Mouse (Mus musculus): ENCODE data around the gene Pakap. TPM values are rescaled to one million over a fixed set of nuclear protein-coding genes. Genes with fewer than 3 reads are reported as not detected.

Gene Pakap
- polyA plus RNA-seq, 1 experiment, result not detected

DNA sequence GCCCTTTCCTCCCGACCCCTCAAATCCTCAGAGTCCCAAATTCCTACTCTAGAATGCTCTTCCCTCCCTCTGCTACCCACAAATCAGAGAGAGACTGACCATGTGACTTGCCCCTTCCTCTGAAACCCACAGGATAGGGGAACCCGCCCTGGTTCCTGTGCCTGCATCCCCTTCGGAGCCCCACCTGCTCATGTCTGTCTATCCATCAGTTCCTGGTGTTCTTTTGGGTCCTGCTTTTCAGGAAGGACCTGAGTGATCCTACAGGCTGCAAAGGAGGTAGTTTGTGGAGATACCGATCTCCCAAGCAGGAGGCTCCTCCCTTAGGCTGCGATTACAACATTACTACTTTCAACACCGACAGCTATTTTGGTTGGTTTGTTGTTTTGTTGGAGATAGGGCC lies 340.9 kb downstream of the Pakap start:
- TF ChIP-seq GATA1 (IDR thresholded peaks at IDR 0.05; ENCODE audit: low read length) (no peak), TAL1 (IDR thresholded peaks at IDR 0.05; ENCODE audit: low read length) (no peak)
- Histone ChIP-seq H3K4me1 (ENCODE audit: control insufficient read depth) (no peaks in the 10 kb centered on the region), H3K27me3 (ENCODE audit: control insufficient read depth) (no peaks in the 10 kb centered on the region), H3K36me3 (ENCODE audit: control insufficient read depth) (no peaks in the 10 kb centered on the region), H3K4me3 (replicated peaks) (no peak overlapping the region), H3K9me3 (ENCODE audit: control insufficient read depth, low read length) (no peaks in the 10 kb centered on the region)

DNA sequence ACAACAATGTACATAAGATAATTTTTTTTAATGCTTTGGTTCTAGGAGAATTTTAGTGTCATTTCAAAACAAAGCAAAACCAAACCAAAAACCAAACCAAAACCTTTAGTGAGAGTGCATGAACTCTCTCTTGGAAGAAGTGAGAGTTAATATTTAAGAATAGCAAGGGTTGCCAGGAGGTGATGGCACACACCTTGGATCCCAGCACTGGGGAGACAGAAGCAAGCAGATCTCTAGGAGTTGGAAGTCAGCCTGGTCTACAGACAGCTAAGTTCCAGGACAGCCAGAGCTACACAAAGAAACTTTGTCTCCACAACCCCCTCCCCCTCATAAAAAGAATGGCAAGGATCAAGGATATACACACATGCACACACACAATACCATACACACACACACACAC lies 345.0 kb downstream of the Pakap start:
- Histone ChIP-seq H3K36me3 (ENCODE audit: control insufficient read depth) (no peaks in the 10 kb centered on the region), H3K9me3 (ENCODE audit: control insufficient read depth, low read length) (no peaks in the 10 kb centered on the region), H3K4me1 (ENCODE audit: control insufficient read depth) (no peaks in the 10 kb centered on the region), H3K27me3 (ENCODE audit: control insufficient read depth) (peaks cover 3% of the 10 kb centered on the region), H3K4me3 (replicated peaks) (no peak overlapping the region)
- TF ChIP-seq GATA1 (IDR thresholded peaks at IDR 0.05; ENCODE audit: low read length), result no peak

DNA sequence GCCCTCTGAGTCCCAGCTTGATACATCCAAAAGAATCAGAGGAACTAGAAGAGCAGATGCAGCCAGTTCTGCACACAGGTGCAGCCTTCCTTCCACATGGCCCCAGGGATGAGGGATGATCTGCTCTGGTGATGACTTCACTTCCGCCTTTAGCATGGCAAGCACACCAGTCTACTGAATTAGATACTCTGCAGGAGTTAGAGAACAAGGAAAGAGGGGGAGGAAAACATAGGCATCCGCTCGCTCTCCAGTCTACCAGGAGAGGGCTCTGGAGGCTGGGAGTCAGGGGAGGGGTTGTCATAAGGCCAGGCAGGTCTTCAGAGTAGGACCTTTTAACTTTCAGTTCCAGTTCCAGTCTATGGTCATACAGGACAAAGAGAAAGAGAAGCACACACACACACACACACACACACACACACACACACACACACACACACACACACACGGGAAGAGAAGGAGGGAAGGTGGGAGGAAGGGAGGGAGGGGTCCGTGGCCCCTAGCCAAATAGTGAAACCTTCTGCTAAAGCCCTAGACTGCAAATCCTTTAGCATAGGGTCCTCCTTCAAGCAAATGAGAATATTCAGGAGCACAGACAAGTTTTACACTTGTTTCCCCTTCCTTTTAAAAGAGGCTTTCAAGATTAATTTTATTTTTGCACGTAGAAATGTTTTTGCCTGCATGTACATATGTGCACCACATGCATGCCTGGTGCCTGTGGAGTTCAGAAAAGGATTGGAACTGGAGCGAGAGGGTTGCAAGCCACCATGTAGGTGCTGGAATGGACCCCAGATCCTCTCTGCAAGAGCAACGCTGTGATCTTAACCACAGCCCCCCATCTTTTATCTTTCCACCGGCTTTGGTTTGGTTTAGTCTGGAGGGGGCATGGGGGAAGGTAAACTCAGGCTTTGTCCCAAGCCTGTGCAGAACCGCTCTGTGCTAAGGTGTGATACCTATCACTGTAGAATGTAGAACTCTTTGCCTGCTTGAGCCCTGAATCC lies 346.5 kb downstream of the Pakap start:
- no peak for TF ChIP-seq GATA1 (IDR thresholded peaks at IDR 0.05; ENCODE audit: low read length)
- TF ChIP-seq TAL1 (IDR thresholded peaks at IDR 0.05; ENCODE audit: low read length), result no peak
- Histone ChIP-seq H3K36me3 (ENCODE audit: control insufficient read depth) (no peaks in the 10 kb centered on the region), H3K4me1 (ENCODE audit: control insufficient read depth) (no peaks in the 10 kb centered on the region)

DNA sequence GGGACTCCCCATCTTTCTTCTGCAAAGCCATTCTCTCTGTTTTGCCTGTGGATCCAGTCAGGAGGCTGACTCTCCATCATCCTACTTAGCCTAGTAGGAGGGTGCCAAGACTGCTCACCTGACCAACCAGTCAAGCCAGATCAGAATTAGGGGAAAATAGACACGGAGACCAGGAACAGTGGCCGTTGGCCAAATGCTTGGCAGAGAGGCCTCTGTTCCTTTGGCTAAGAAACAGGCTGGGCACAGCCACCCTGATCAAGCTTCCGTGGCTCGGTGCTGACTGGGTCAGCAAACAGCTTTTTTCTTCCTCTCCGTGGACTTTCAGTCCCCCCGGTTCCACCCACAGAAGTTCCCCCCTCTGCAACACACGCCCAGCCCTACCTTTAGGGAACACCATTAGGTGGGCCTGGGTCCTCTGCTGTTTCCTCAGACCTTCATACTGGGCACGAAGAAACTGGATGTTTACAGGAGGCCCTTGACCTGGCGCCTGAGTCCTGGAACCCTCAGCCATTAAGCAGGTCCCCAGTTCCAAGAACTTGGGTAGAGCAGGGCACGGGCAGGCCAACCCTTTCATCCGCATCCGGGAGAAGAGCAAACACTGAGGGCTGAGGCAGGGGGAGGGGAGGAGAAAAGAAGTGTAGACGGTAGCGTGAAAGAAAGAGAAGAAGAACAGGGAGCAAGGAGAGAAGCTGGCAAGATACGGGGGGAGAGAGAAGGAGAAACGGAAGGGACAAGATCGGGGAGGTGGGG lies 347.4 kb downstream of the Pakap start:
- no peaks in the 10 kb centered on the region for H3K9me3 ChIP-seq (ENCODE audit: control insufficient read depth, low read length)
- no peak for TF ChIP-seq GATA1 (IDR thresholded peaks at IDR 0.05; ENCODE audit: low read length)
- TF ChIP-seq TAL1 (IDR thresholded peaks at IDR 0.05; ENCODE audit: low read length), result no peak
- no peaks in the 10 kb centered on the region for H3K4me1 ChIP-seq (ENCODE audit: control insufficient read depth)
- H3K4me3 ChIP-seq (replicated peaks), result no peak overlapping the region
- peaks cover 3% of the 10 kb centered on the region for H3K27me3 ChIP-seq (ENCODE audit: control insufficient read depth)
- H3K36me3 ChIP-seq (ENCODE audit: control insufficient read depth), result no peaks in the 10 kb centered on the region

More for the DNA sequence above, 346.5 kb downstream of the Pakap start:
- no peaks in the 10 kb centered on the region for H3K9me3 ChIP-seq (ENCODE audit: control insufficient read depth, low read length)
- H3K4me3 ChIP-seq (replicated peaks), result no peak overlapping the region
- H3K27me3 ChIP-seq (ENCODE audit: control insufficient read depth), result peaks cover 3% of the 10 kb centered on the region

DNA sequence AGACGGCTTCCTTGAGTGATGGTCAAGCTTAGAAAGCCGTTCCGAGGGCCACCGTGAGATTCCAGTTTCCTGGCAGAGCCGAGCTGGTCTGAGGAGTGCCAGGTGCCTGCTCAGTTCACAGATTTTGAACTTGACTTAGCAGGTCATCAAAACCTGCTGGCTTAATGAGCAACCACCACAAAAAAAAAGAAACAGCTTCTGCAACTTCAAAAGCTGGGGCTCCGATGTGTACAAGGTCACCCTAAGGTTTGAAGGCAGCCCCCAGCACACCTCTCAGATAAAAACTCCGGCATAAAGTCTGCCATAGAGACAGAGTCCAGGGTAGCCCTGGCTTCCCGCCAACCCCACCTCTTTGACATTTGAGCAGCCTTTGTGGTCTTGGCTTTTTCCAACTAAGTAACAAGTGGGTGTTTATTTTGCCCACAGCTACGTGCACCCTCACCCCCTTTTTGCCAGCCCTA lies 348.3 kb downstream of the Pakap start, which contains the start of gene D630039A03Rik:
TSS of gene D630039A03Rik (minus strand) at position 97 of the 461 bp plus-strand sequence.
- Histone ChIP-seq H3K27me3 (ENCODE audit: control insufficient read depth) (peaks cover 3% of the 10 kb centered on the region), H3K4me3 (replicated peaks) (no peak within 1 kb of the TSS), H3K36me3 (ENCODE audit: control insufficient read depth) (no peaks in the 10 kb centered on the region), H3K4me1 (ENCODE audit: control insufficient read depth) (no peaks in the 10 kb centered on the region), H3K9me3 (ENCODE audit: control insufficient read depth, low read length) (no peaks in the 10 kb centered on the region)
- TF ChIP-seq GATA1 (IDR thresholded peaks at IDR 0.05; ENCODE audit: low read length) (no peak), TAL1 (IDR thresholded peaks at IDR 0.05; ENCODE audit: low read length) (no peak)

DNA sequence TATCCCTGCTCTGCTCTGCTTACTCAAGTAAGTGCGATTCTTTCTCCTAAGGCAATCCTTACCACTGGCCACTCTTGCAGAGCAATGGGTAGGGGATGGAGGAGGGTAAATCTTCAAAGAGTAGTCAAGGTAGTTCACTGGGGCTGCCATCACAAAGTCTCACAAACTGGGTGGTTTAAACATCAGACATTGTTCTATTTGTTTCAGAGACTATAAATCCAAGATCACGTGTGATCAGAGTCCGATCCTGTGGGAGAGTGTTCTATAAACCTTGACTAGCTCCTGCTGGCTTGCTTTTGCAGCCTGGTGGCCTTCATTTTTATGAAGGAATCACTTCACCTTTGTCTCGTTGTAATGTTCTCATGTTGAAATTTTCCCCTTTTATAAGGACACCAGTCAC lies 348.7 kb downstream of the Pakap start:
- H3K36me3 ChIP-seq (ENCODE audit: control insufficient read depth), result no peaks in the 10 kb centered on the region
- no peaks in the 10 kb centered on the region for H3K9me3 ChIP-seq (ENCODE audit: control insufficient read depth, low read length)
- H3K27me3 ChIP-seq (ENCODE audit: control insufficient read depth), result peaks cover 3% of the 10 kb centered on the region
- no peak overlapping the region for H3K4me3 ChIP-seq (replicated peaks)
- no peak for TF ChIP-seq GATA1 (IDR thresholded peaks at IDR 0.05; ENCODE audit: low read length)
- no peak for TF ChIP-seq TAL1 (IDR thresholded peaks at IDR 0.05; ENCODE audit: low read length)
- H3K4me1 ChIP-seq (ENCODE audit: control insufficient read depth), result no peaks in the 10 kb centered on the region

DNA sequence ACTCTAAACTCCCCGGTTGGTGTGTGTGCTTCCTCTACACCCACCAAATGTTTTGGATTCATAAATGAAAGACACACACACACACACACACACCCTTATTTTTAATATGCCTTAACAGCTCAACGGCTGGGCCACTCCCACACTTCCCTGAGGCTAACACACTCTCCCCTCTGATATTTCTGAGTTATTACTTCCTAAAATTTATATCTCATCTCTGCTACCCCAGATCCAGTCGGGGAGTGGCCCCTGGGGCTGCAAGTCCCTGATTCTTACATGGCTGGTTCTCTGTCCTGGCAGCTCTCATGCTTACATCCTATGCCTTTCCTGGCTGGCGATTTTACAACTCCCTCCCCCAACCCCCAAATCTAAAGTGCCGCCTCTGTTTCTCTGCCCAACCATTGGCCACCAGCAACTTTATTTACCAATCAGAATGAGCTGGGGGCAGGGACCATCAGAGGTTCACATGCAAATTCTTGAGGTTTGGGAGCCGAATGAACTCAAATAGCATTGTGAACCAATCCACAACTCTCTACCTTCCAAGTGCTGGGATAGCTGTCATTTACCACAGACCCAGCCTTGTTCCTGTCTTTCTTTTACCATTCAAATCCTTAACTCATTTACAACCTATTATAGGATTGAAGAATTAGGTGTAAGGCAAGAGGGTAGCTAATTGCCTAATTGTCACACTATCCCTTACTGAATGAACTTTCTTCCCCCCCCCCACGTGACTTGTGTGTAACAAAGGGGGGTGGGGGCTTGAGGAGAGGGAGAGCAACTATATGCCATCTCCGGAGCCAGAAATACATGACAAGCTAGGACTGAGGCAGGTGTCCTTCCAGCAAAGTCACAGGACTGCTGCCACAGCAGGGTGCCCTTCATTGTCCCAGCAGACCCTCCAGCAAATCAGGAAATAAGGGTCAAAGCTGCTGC lies 351.8 kb downstream of the Pakap start:
- no peak overlapping the region for H3K4me3 ChIP-seq (replicated peaks)
- TF ChIP-seq GATA1 (IDR thresholded peaks at IDR 0.05; ENCODE audit: low read length) (no peak), TAL1 (IDR thresholded peaks at IDR 0.05; ENCODE audit: low read length) (no peak)
- no peaks in the 10 kb centered on the region for H3K36me3 ChIP-seq (ENCODE audit: control insufficient read depth)
- H3K9me3 ChIP-seq (ENCODE audit: control insufficient read depth, low read length), result no peaks in the 10 kb centered on the region
- H3K27me3 ChIP-seq (ENCODE audit: control insufficient read depth), result peaks cover 3% of the 10 kb centered on the region
- no peaks in the 10 kb centered on the region for H3K4me1 ChIP-seq (ENCODE audit: control insufficient read depth)

DNA sequence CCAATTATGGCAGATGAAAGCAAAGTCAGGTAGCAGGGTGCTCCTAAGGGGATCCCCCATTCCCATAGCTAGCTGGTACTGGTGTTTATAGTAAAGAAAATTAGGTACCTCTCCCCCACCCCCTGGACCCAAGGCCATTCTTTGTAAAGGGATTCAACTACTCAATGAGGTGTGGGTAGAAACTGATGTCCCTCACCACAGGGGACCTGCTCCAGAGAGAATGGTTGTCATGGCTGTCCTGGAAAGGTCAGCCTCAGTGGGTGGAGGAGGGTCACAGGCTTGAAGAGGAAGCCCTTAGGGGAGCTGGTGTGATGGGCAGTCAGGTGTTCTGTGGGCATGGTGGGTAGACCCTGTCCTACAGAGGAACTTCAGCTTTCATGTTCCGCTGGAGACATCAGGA lies 352.5 kb downstream of the Pakap start:
- peaks cover 2% of the 10 kb centered on the region for H3K27me3 ChIP-seq (ENCODE audit: control insufficient read depth)
- no peak overlapping the region for H3K4me3 ChIP-seq (replicated peaks)
- H3K9me3 ChIP-seq (ENCODE audit: control insufficient read depth, low read length), result no peaks in the 10 kb centered on the region
- H3K4me1 ChIP-seq (ENCODE audit: control insufficient read depth), result no peaks in the 10 kb centered on the region
- TF ChIP-seq TAL1 (IDR thresholded peaks at IDR 0.05; ENCODE audit: low read length) (no peak), GATA1 (IDR thresholded peaks at IDR 0.05; ENCODE audit: low read length) (no peak)
- no peaks in the 10 kb centered on the region for H3K36me3 ChIP-seq (ENCODE audit: control insufficient read depth)

Data from erythroblast, embryonic 14.5 days (primary cell).